Mouse (Mus musculus): ENCODE results near the gene Usp12. TPM values are rescaled to one million over a fixed set of nuclear protein-coding genes. Genes with fewer than 3 reads are reported as not detected.
A peak's percentile ranks its signal among the peaks of the same experiment; 100 is the strongest.

Usp12 gene
- polyA plus RNA-seq, 1 experiment from 2014 or later, result 14.5 TPM

- Histone ChIP-seq H3K4me1 (ENCODE audit: insufficient read depth, low read depth, low read length) (no peaks in the 10 kb centered on the region; the same call in 1 of the 2 replicates), H3K9ac (replicated peaks; ENCODE audit: low read depth) (no peak overlapping the region), H3K4me2 (replicated peaks; ENCODE audit: low read depth, low read length) (no peak overlapping the region), H3K27ac (ENCODE audit: low read length) (no peak overlapping the region), H3K9me3 (ENCODE audit: low read length) (no peaks in the 10 kb centered on the region), H3K36me3 (ENCODE audit: insufficient read depth, low read length) (peaks cover 30% of the 10 kb centered on the region; the same call in 1 of the 2 replicates), H3K27me3 (replicated peaks; ENCODE audit: insufficient read depth, low read length) (no peaks in the 10 kb centered on the region), H3K4me3 (ENCODE audit: low read depth, low read length) (no peak overlapping the region)
- no peak for DNase-seq (ENCODE audit: low spot score)
- ATAC-seq, result no peak
- 43% methylated on average over 12 of the region's 12 CpGs for WGBS
- TF ChIP-seq CTCF (IDR thresholded peaks at IDR 0.05), result peak; percentile 15; the same call in 1 of the 2 replicates
- TF ChIP-seq EP300 (IDR thresholded peaks at IDR 0.05), result no peak
Observed at GRCm38 (mm10) chr5:146838836-146839648, 44.2 kb upstream of the Usp12 start.

DNA sequence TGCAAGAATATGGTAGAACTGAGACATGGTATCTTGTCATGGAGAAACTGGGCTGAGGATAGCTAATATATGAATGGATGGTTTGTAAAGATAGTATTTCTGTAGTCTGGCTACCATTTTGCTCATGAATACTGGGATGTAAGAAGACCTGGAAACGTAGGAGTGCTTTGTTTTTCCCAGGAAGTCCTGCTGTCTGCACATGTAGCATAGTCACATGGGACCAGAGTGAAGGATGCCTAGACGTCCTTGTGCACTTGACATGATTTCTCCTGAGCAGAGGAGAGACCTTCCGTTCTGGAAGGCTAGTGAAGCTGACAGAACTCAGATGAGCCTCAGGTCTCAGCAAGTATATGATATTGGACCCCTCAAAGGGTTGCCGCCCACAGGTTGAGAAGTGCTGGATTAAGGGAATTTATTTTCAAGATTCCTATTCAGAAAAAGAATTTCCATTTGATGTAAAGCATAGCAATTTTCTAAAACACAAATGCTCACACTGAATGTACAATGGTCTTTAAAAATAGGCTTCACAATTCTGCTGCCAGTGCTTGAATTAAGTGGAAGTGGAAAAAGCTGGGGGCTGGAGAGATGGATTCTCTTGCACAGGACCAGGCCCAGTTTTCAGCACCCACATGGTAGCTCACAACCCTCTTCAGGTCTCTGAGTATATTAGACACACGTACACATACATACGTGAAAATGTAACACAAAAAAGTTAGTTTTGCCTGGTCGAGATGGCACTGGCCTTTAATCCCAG lies 43.3 kb upstream of the Usp12 start:
- Histone ChIP-seq H3K27me3 (replicated peaks; ENCODE audit: insufficient read depth, low read length) (no peaks in the 10 kb centered on the region), H3K27ac (ENCODE audit: low read length) (no peak overlapping the region), H3K4me1 (ENCODE audit: insufficient read depth, low read depth, low read length) (peaks cover 4% of the 10 kb centered on the region; the same call in 1 of the 2 replicates), H3K4me2 (replicated peaks; ENCODE audit: low read depth, low read length) (no peak overlapping the region), H3K36me3 (ENCODE audit: insufficient read depth, low read length) (peaks cover 30% of the 10 kb centered on the region; the same call in 1 of the 2 replicates), H3K4me3 (ENCODE audit: low read depth, low read length) (no peak overlapping the region), H3K9ac (replicated peaks; ENCODE audit: low read depth) (no peak overlapping the region), H3K9me3 (ENCODE audit: low read length) (no peaks in the 10 kb centered on the region)
- TF ChIP-seq CTCF (IDR thresholded peaks at IDR 0.05), result no peak
- no peak for TF ChIP-seq EP300 (IDR thresholded peaks at IDR 0.05)
- ATAC-seq (no peak), DNase-seq (ENCODE audit: low spot score) (no peak)
- 57% methylated on average over 7 of the region's 7 CpGs for WGBS

DNA sequence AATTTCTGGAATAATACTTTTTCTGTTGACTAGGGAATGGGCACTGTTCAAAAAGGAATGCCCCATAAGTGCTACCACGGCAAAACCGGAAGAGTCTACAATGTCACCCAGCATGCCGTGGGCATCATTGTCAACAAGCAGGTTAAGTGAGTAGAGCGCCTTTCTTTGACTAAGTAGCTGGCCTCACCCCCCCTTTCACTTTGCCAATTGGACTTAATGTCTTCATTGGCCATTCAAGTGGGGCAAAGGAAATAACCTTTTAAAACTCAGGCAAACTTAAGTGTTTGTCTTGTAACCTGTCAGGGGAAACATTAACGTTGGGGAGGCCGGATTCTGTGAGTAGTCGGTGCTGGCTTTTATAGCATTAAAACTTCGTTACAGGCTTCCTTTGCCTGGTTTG lies 40.2 kb upstream of the Usp12 start:
- Histone ChIP-seq H3K4me3 (ENCODE audit: low read depth, low read length) (no peak overlapping the region), H3K9ac (replicated peaks; ENCODE audit: low read depth) (no peak overlapping the region)

GRCm38 (mm10) chr5:146833673-146834201 lies 38.9 kb upstream of the Usp12 start:
- Histone ChIP-seq H3K4me2 (replicated peaks; ENCODE audit: low read depth, low read length) (peak overlapping the region; percentile 79), H3K9ac (replicated peaks; ENCODE audit: low read depth) (peak overlapping the region; percentile 84), H3K36me3 (ENCODE audit: insufficient read depth, low read length) (peaks cover 30% of the 10 kb centered on the region; the same call in 1 of the 2 replicates), H3K27ac (ENCODE audit: low read length) (peak overlapping the region; percentile 77; the same call in 1 of the 2 replicates), H3K4me3 (ENCODE audit: low read depth, low read length) (peak overlapping the region; percentile 73), H3K4me1 (ENCODE audit: insufficient read depth, low read depth, low read length) (peaks cover 4% of the 10 kb centered on the region; the same call in 1 of the 2 replicates), H3K9me3 (ENCODE audit: low read length) (no peaks in the 10 kb centered on the region), H3K27me3 (replicated peaks; ENCODE audit: insufficient read depth, low read length) (no peaks in the 10 kb centered on the region)
- ATAC-seq (no peak), DNase-seq (ENCODE audit: low spot score) (no peak)
- WGBS, result 6% methylated on average over 8 of the region's 8 CpGs
- TF ChIP-seq EP300 (IDR thresholded peaks at IDR 0.05), result no peak
- TF ChIP-seq CTCF (IDR thresholded peaks at IDR 0.05), result no peak

More for the DNA sequence above, 40.2 kb upstream of the Usp12 start:
- no peak for TF ChIP-seq CTCF (IDR thresholded peaks at IDR 0.05)
- Histone ChIP-seq H3K27ac (ENCODE audit: low read length) (no peak overlapping the region), H3K9me3 (ENCODE audit: low read length) (no peaks in the 10 kb centered on the region), H3K36me3 (ENCODE audit: insufficient read depth, low read length) (peaks cover 30% of the 10 kb centered on the region; the same call in 1 of the 2 replicates), H3K4me2 (replicated peaks; ENCODE audit: low read depth, low read length) (no peak overlapping the region), H3K4me1 (ENCODE audit: insufficient read depth, low read depth, low read length) (peaks cover 4% of the 10 kb centered on the region; the same call in 1 of the 2 replicates), H3K27me3 (replicated peaks; ENCODE audit: insufficient read depth, low read length) (no peaks in the 10 kb centered on the region)
- WGBS, result 41% methylated on average over 8 of the region's 8 CpGs
- DNase-seq (ENCODE audit: low spot score) (peak; percentile 45), ATAC-seq (no peak)

- H3K4me1 ChIP-seq (ENCODE audit: insufficient read depth, low read depth, low read length), result peaks cover 4% of the 10 kb centered on the region; the same call in 1 of the 2 replicates
- H3K9me3 ChIP-seq (ENCODE audit: low read length), result no peaks in the 10 kb centered on the region
- no peak for TF ChIP-seq CTCF (IDR thresholded peaks at IDR 0.05)
- peak; percentile 93 for TF ChIP-seq EP300 (IDR thresholded peaks at IDR 0.05)
- peak; percentile 96 for DNase-seq (ENCODE audit: low spot score)
- peak within 1 kb of the TSS; percentile 84 for H3K9ac ChIP-seq (replicated peaks; ENCODE audit: low read depth)
- no peaks in the 10 kb centered on the region for H3K27me3 ChIP-seq (replicated peaks; ENCODE audit: insufficient read depth, low read length)
- peak within 1 kb of the TSS; percentile 77 for H3K27ac ChIP-seq (ENCODE audit: low read length)
- whole genome bisulfite sequencing, result under 1% methylated on average over 60 of the region's 60 CpGs
- peak; percentile 98 for ATAC-seq
- H3K4me3 ChIP-seq (ENCODE audit: low read depth, low read length), result peak within 1 kb of the TSS; percentile 73
- peak within 1 kb of the TSS; percentile 79 for H3K4me2 ChIP-seq (replicated peaks; ENCODE audit: low read depth, low read length)
- H3K36me3 ChIP-seq (ENCODE audit: insufficient read depth, low read length), result peaks cover 27% of the 10 kb centered on the region; the same call in 1 of the 2 replicates
Observed at GRCm38 (mm10) chr5:146832769-146833448, 38.1 kb upstream of the Usp12 start, which contains the start of gene Rpl21. Rpl21 (plus strand) TSS chr5:146832890.

Measured in lung, postnatal 0 days (tissue).